In the genomic region with DNA sequence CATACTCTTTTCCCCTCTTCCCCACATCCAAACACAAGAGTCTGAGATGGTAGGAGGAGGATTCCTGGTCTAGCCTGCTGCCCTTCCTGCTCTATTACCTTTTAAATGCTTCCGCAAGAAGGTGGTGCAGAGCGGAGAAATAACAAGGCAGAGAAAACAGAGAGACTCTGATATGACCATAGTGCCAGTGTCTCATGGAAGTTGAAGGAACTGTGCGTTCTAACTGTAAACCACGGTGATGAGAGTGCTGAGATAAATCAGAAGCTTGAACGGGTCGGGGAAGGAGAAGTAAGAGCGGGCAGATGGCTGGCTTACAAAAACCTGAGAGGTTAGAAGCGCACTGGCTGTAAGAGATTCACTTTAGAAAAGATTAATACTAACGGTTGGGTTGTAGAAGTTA, we compare ENCODE assay signal across 1 mouse cellular context.
TF ChIP-seq lines count a peak whose summit lies in the region.

No protein-coding gene starts in this region.

TF ChIP-seq in ES-E14, 5 proteins besides CTCF, POLR2A, EP300 and RAD21 (continued from another document):
- TF ChIP-seq MAFK (IDR thresholded peaks at IDR 0.05; ENCODE audit: insufficient read depth, low read depth, low read length) (no peak), ZNF384 (IDR thresholded peaks at IDR 0.05; ENCODE audit: low read depth, low read length) (no peak)
